Mouse (Mus musculus) right cerebral cortex, adult 2 months (tissue): ENCODE data around the gene Sdhaf1.

ENCODE experiments used
- DNase-seq, 2 experiments: peaks; one replicate each; pipeline ENCODE4 v3.0.0; 2021 to 2022; ENCODE audit warnings: low spot score in 2 of 2

Gene Sdhaf1

DNA sequence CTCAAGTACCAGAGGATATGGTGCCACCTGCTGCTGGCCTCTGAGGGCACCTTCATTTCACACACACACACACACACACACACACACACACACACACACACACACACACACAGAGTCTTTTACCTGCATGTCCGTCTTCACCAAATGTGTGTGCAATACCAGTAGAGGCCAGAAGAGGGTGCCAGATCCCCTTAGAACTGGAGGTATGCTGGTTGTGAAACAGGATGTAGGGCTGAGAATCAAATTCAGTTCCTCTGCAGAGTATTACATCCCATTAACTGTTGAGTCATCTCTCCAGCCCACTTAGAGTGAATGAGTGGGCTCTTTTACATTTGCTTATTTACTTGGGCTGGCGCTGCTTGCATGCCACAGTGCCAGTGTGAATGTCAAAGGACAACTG, 1.7 kb upstream of the Sdhaf1 start:
- DNase-seq, result no peak

DNA sequence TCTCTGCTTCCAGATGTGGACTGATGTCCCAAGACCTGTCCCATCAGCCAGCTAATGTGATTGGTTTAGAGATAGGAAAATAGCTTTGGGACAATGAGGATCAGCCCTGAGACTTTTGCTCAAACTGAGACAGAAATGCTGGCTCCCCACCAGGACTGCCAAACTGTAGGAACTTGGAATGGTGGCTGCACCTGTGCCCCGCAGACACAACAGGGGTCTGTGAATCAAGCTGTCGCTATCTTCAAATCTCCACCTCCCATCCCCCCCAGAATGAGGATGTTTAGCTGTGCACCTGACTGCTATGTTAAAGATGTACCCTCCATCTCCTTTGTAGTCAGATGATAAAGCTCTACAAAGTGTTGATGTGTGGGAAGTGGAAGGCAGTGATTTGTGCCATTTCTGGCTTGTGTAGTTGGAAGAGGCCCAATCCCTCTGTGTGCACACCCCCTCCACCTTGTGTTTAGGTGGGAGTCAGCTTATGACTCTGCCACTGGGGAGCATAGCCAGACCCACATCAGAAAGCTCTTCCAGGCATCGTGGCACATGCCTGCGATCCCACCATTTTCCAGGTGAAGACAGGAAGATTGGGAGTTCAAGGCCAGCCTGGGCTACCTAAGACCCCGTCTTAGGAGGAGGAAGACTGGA, 727 bp upstream of the Sdhaf1 start:
- DNase-seq, result peak; percentile 71 to 73

DNA sequence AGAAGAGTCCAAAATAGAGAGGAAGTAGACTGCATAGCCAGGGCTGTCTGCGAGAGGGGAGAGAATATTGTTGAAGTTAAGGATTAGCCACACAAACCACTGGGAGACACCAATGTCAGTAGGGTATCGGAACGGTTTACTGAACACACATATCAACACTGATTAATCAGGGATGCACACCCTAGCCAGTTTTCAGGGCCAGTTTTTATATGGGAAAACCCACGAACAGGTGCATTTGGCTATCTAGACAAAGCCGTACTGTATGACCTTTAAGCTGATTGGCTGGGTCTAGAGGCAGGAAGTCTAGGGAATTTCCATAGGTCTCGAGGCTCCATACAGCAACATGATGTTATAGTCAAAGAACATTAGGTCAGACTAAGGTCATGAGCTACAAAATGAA, 830 bp downstream of the Sdhaf1 start:
- no peak for DNase-seq

DNA sequence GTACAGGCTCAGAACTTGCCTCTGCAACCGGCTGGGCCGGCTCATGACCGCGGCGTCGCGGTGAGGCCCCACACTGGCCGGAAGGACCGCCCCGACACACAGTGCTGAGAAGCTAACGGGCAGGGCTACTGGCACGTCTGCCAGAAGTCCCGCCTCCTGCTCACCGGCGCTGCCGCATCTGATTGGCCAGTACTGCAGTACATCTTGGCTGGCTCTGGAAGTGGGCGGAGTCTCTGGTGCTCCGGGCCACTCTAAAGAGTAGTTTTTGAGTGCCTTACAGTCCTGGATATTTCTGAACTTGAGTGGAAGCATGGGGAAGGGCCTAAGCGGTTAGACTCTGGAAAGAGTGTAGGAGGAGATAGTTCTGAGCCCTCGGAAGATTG, 1.4 kb downstream of the Sdhaf1 start:
- DNase-seq, result peak; percentile 97

DNA sequence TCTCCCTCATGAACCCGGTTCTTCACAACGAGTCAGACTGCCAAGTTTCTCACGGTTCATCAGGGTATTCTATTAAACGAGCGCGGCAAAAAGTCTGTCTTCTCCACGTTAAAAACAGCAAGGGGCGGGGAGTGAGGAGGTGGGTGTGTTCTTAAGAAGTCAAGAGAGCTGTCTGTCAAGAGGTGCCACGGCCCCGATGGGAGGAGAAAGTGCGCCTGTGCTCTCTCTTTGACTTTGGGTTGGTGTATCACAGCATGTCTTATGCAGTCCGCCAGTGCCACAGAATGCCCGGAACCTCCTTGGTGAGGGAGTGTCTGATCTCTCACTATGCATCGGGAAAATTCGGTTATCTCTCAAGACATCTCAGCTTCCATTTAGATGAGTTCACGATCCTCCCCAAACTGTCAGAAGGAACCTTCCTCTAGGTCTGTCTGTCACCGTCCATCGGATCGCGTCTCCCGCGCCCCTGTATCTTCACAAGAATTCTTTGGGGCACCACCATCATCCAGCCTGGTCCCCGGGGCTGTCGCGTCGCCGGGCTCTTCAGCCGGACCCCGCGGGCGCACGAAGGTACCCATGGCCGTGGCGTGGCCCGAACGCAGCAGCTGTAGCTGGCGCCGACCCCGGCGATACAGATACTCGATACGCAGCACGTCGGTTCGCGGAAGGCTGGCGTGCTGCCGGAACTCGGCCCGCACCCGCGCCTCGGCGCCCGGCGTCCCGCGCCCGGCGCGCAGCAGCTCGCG, 2.0 kb downstream of the Sdhaf1 start, which contains the start of gene E130208F15Rik:
Gene E130208F15Rik (plus strand): TSS at position 202 of the 746 bp plus-strand sequence.
- DNase-seq, result peak; percentile 75 to 80

DNA sequence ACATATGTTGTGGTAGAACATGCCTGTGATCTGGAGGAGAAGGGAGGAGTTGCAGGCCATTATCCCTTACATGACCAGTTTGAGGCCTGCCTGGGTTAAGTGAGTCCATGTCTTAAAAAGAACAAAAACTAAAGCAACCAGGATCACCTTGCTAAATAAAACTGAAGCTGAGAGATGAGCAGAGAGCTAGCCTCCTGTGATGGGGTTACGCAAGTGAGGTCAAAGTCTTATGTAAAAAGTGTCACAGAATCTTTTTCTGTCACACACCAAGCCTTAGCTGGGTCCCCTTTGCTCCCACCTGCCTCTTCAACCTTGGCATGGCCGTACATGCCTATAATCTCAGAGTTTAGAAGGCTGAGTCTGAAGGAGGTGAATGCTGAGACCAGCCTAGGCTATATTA, 2.7 kb downstream of the Sdhaf1 start:
- no peak for DNase-seq

DNA sequence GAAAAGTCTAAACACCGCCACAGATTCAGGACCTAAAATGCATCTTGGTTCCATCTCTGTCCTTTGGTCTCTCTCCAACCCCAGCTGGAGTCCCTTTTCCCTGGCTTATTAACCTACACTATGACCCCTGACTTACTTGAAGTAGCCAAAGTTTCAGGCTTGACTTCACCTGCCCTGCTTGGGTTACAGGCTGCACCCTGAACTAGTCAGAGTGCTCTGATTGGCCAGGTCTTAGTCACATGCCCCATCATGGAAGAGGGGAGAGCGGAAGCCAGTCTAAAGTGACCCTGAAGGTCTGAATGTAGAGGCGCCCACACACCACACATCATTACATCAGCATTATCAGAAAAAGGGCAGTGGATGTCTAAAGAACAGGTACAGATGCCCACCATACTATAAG, 5.6 kb downstream of the Sdhaf1 start:
- no peak for DNase-seq

DNA sequence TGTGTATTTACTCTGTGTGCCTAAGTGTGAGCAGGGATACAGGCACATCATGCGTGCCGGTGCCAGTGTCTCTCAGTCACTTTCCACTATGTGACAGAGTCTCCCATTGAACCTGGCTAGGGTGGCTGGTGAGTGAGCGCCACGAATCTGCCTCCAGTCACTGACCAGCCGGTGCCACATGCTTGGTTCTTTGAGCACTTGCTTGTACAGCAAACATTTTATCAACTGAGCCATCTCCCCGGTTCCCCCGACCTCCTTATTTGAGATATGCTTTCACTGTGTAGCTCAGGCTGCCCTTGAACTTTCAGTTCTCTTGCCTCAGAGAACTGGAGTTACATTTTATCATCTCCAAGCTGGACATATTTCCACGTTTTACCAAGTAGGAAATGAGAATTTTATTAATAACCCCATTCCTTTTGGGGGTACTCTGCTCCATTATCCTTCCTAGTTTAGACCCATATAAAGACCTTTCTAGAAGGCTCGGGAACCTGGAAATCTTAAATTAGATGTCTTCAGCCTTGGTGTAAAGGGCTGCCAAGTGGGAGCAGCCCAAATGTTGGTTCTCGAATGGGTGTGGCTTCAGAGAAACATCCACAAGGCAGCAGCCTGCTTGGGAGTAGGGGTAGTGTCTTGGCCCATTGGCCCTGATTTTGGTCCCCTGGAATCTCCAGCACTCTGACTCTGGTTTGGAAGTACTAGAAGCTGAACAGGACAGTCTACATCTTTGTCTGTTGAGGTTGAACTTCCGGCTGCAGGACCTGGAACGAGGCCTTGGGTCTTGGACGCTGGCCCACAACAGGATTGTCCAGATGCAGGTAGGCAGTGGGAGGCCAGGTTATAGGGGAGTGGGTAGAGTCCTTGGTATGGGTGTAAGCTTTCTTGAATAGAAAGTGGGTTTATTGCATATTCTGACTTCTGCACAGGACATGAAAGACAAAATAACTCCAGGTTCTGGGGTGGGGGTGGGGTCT, 7.9 kb downstream of the Sdhaf1 start:
- no peak for DNase-seq

DNA sequence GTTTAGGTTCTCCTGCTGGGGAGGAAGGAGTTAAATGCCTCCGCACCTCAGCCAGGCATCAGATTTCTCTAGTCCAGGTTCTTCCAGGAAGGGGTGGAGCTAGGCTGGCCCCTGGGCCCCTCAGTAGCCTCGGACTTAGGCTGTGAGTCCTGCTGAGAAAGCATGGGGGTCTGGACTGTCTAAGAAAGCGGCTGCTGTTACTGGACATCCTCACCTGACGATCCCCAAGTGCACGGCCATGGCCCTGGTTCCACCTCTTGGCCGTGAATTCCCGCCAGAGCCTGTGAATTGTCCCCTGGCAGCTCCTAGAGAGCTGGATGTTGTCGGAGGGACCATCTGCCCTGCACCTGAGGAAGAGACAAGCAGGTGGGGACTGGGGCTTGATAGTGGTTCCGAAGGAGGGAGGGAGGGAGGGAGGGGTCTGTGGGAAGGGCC, 9.0 kb downstream of the Sdhaf1 start, which contains the start of gene Syne4:
Gene Syne4 (plus strand): TSS at position 87 of the 435 bp plus-strand sequence.
- no peak for DNase-seq

DNA sequence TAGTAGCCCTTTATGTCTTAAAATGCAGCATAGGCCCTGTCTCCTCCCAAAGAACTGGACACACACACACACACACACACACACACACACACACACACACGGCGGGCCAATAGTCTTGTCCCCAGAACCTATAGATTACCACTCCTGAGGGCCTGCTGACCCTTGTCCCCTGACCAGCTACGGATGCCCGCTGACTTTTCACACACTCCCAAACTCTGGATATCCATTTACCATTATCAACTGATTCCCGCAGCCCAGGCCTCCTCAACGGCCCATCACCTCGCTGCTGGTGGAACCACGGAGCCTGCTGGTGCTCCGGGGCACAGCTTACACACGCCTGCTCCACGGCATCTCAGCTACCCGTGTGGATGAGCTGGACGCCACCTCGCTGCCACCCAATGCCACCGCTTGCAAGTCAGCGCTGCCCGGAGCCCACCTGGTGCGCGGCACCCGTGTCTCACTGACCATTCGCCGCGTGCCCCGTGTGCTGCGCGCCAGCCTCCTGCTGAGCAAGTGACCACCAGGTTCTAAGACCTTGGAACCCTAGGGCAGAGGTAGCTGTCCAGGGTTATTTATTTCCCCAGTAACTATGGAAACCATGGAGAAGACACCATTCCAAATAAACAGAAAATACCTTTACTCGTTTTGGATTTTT, 9.9 kb downstream of the Sdhaf1 start:
- DNase-seq, result no peak

DNA sequence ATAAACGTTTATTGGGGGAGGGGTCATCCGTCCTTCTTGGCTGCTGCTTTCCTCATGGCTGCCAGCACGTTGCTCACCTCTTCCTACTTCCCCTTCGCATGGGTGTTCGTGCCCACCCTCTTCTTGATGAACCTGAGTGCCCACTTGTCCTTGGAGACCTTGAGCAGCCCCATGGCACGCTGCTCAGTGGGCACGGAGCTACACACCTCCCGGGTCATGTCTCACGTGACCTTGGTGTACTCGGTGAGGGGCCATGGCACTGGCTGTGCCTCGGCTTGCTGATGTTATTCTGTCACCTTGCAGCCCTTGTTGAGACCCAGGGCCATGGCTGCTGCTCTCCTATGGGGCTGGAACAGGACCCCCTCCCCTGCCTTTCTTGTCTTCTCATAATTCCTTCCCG, 13.6 kb downstream of the Sdhaf1 start:
- no peak for DNase-seq

DNA sequence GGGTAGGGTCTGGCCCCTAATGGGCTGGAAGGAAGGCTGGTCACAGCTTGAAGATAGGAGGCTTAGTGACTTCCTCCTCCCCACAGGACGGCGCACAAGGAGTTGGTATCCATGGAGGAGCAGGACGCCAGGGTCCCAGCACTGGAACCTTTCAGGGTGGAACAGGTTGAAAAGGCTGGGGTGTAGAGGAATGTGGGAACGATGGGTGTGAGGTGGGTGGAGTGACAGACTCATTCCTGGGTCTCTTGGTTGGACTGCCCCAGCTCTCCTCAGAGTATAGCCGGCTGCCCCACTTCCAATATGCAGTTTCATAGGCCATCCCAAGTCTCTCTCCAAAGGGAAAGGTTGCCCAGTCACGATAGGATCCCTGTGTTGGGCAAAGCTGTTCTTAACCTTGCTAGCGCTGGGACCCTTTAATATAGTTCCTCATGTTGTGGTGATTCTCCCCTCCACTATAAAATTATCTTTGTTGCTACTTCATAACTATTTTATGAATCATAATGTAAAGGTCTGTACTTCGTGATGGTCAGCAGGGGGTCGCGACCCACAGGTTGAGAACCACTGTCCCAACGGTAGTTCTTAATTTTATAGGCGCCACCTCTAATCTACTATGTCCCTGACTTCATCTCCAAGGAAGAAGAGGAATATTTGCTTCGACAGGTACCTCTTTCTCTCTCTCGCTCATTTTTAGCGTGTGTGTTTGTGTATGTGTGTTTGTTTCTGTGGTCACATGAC, 14.1 kb downstream of the Sdhaf1 start:
- DNase-seq, result no peak

DNA sequence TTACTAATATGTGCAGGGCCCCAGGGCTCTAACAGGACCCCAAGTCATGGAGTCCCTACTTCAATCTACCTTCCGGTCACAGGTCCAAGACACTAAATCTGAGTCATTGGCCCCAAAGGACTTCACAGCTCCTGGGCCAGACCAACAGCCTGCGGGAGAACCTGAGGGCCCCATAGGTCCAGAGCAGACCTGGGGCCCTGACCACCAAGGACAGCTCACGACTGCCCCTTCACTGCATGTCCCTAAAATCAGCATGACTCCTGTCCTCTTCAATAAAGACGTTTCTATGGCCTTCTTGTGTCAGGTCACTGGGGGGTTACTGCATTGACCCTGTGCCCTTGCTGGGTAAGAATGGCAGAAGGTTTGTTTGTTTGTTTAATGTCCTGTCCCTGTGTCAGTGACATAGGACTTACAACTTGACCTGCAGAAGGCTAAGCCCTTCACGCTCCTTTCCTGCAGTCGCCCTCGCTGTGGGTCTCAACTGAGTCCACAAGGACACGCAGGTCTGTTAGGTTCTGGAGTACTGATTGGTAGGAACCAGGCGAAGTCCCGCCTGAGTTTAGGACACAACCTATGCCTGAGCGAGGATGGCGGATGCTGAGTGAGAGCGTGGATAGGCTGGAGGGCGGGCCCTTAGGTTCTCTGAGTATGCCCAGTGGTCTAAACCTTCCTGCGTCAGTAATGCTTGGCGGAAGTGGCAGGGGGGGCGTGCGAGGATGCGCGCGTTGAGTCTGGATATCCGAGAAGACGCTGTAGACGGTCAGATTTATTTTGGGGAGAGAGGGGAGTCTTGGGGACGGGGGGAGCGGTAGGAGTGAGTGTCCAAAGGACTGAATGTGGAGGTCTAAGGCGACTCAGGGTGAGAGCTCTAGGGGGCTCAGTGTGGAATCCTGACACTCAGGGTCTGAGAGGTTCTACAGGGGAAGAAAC, 15.4 kb downstream of the Sdhaf1 start, which contains the start of gene Alkbh6:
Gene Alkbh6 (plus strand): TSS at position 642 of the 930 bp plus-strand sequence.
- DNase-seq, result peak; percentile 97

DNA sequence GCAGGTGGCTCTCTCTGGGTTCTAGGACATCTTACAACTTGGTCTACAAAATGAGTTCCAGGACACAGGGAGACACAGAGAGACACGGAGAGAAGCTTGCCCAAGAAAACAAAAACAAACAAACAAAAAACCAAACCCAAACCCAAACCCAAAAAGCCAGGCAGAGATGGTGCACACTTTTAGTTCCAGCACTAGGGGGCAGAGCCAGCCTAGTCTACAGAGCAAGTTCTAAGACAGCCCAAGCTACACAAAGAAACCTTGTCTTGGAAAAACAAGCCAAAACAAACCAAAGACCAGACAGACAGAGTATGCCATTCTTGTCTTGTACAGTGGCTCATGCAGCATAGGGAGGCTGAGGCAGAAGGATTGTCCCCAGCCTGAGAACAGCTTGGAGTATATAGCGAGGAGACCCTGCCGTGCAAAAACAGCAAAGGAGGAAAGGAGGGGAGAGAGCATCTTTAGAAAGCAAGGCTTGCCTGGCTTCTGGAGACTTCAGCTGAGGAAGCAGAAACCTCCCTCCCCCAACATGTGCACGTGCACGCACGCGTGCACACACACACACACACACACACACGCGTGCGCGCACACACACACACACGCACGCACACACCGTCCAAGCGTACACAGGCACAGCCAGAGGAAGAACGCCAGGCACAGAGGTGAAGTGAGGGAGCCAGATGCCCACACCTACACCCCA, 17.5 kb downstream of the Sdhaf1 start:
- DNase-seq, result no peak

DNA sequence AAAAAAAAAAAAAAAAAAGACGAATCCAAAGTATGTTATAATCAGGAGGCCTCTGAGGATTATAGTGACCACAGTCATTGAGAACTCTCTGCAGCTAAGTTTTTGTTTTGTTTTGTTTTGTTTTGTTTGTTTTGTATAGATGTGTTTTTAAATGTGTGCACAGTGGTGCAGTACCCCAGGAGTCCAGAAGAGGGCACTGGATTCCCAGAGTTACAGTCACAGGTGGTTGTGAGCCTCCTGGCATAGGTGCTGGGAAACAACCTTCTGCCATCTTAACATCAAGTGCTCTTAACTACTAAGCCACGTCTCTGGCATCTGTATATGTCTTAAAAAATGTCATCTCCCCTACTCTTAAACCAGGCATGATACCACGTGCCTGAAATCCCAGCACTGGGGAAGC, 22.8 kb downstream of the Sdhaf1 start:
- no peak for DNase-seq

DNA sequence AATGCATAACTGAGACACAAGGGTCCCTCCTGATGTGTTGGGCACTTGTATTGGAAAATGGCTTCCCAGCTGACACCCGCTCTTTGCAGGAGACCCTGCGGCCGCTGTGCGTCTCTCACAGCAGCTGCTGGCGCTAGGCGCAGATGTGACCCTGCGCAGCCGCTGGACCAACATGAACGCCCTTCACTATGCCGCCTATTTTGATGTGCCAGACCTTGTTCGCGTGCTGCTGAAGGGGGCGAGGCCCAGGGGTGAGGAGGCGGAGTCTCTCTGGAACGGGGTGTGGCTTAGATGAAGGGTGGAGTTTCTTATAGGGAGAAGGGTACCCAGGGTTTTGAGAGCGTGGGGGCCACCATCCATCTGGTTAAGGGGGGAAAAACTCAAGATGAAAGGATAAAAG, 26.4 kb downstream of the Sdhaf1 start:
- no peak for DNase-seq

DNA sequence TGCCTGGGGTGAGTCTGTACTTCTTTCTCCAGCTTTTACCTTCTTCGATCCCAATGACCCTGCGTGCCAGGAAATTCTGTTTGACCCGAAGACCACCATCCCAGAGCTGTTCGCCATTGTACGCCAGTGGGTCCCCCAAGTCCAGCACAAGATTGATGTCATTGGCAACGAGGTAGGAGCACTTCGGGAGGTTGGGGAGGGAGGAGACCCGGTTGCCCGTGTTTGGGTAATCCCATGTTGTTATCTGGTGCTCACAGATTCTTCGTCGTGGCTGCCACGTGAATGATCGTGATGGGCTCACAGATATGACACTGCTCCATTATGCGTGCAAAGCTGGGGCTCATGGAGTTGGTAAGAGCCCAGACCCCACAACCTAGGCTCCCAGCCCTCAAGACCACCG, 26.9 kb downstream of the Sdhaf1 start:
- no peak for DNase-seq

DNA sequence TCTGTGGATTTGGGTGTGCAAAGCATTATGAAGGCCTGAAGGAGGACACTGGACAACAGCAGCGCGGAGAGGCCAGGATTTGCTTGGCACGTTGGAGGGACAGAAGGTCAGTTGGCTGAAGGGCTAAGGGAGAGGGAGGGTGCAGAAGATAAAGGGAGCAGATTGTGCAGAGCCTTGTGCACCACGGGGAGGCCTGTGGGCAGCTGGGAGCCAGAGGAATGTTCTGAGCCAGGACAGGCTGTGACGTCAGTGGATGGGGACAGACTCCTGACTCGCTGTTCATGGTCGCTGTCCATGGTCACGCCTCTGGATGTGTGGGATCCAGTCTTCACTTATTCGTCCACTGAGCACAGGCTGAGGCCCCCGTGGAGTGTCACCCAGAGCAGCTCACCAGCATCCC, 28.6 kb downstream of the Sdhaf1 start:
- DNase-seq, result peak in 1 of 2 experiments; percentile 41

DNA sequence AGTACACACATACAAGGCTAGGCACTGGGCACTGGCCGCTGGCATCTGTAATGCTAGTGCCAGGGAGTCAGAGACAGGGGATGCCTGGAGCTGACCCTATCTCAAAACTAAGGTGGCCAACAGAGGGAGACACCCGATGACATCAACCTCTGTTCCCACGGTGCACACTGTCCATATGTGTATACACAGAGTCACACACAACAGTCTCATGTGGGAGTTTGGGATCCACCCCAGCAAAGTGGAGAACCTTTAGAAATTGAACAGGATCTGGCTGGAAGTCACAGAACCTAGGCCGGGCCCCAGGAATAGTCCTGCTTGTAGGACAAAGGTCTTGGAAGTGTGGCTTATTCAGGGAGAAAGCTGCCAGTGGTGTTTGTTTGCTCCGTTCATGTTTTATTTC, 29.4 kb downstream of the Sdhaf1 start:
- DNase-seq, result no peak
